Mouse (Mus musculus): ENCODE measurements at regions not wholly inside any gene's neighbourhood (a gene's known extent, or its start where the extent isn't known, plus 50 kb on each side); places are given as distances from the start of the nearest gene placed in this dataset.
A peak's percentile ranks its signal among the peaks of the same experiment; 100 is the strongest.

DNA sequence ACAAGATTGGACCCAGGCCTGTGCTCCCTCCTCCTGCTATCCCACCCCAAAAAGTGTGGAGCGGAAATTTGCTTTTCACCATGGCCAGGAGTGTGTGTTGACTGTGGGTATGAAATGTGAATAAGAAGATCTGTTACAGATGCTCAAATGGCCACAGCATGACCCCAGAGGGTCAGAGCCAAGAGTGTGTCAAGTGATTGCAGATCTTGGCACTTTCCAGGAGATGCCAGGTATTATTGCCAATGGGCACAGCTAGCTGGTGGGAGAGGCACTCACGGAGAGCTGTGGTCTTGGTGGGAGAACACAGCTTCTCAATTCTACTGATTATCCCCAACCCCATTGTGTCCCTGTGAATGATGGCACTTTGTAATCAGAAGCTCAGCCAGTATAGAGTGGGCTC is 62.7 kb downstream of the Smim20 start:
- no peak for DNase-seq

DNA sequence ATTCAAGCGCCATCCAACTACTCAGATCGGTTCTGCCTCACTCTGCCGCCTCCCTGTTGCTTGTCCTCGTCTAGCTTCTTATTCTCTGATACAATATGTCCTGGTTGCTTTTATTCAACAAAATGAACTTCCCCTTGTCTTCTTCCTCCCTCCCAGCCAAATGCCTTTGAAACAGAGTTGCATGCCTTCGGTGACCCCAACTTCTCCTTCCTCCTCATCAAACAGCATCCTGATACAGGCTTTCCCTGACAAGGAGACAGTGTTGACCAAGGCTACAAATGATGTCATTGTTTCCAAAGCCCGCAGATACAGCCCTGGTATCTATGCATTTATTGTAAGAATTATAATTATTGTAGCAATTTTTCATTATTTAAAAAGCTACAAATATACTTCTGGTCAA is 69.8 kb downstream of the Smim20 start:
- no peak for DNase-seq

DNA sequence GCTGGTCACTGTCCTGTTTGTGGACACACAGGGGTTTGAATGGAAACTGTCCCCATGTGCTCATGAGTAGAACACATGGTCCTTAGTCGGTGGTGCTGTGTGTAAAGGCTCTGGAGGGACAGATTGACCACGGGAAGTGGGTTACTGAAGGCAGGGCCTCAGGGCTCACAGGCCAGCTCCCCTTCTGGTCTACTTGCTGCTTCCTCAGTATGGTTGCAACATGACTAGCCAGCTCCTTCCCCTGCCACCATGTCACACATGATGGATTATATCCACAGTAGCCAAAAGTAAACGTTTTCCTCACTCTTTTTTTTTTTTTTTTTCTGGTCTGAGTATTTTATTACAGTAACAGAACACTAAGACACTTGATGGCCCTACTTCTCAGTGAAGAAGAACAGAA is 70.9 kb downstream of the Smim20 start:
- DNase-seq = no peak

DNA sequence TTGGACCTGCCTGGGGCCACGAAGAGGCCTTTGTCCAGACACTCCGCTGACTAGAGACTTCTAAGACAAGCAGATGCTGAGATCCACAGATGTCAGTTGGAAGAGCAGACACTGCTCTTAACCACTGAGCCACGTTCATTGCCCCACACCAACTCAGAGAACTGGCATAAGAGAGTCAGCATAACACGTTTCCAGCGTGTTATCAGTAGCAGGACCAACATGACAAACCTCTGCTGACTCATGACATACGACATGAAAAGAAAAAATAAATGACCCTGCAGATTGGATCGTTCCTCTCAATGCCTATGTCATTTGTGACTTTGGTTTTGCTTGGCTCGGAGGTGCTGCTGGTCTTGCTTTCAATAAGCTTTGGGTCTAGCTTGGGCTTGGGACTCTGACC is 78.3 kb downstream of the Smim20 start:
- no peak for DNase-seq

DNA sequence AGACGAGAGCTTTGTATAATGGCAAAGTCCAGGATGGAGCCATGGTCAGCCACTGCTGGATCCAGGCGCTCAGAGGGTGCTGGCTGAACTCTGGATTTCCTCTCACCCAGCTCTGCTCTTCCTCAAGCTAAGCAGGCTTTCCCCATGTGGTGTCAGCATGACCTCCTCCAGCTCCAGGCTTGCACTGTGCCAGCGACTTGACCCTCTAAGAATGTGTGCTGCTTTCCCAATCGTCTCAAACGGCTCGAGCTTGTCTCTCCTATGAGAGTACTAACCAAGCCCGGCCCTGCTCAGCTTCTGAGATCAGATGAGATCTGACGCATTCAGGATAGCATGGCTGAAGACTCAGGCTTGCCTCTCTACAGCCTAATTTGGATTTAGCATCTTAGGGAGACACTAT is 79.1 kb downstream of the Smim20 start:
- DNase-seq = no peak

DNA sequence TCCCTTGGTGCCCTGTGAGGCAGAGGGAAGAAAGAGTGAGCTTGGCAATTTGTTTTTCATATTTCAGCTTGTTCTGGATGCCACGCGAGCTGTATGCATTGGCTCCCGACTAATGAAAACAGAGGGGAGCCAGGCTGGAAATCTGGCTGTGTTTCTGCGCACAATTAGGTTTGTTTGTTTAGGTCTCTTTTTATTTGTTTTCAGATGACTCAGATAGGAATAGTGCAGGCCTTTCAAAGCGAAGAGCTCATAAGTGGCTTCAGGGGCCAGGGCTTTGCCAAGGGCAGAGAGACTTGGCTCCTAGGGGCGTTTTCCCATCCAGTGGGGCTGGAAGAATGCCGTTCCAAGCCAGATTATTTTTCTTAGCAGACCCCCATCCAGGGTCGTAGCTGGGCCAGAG is 79.9 kb downstream of the Smim20 start:
- no peak for DNase-seq

DNA sequence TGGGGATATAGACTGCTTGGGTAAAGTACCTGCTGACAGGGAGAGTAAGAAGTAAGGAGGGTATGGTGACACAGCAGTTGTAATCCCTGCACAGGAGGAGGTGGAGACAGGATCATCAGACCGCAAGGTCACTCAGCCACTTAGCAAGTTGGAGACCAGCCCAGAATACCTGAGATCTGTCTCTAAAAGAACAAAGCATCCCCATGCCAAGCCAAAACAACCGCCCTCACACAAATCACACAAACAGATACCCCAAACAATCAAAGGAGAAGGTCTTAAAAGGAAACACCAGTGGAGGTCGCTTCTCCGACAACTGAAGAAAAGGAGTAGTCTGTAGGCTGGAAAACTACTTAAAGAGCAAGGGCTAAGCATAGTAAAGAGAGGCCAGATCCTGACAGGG is 86.0 kb downstream of the Smim20 start:
- no peak for DNase-seq

DNA sequence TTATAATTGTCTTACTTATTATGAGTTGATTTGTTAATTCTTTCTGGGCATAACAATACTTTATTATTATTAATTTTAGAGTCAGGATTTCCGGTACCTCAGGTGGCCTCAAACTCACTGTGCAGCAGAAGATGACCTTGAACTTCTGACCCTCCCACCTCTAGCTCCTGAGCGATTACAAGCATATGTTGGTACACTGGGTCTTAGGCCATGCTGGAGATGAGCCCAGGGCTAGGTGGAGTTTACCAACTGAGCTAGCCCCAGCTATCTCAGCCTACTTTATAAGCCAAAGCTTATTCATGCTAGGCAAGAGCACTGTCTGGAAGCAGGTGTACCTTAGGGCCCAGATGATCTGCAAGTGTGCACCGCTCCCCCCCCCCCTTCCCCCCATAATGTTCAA is 87.4 kb downstream of the Smim20 start:
- DNase-seq = no peak

DNA sequence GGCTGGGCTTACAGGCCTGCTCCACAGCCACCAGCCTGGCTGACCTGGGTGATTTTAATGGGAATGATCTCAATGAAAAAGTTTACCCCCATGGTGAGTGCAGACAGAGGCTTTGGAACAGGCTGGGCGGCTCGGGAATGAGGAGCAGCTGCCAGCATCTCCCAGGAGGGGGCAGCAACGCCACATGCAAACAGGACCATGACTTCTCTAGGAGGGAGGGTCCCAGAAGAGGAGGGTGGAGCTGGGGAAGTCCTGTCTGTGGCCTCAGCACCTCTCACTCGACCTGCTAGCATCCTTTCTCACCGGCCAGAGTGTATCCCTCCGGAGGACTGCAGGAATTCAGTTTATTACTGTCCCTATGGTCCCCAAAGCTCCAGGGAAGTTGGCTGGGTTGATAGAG is 88.2 kb downstream of the Smim20 start:
- DNase-seq = peak; percentile 37 to 55

DNA sequence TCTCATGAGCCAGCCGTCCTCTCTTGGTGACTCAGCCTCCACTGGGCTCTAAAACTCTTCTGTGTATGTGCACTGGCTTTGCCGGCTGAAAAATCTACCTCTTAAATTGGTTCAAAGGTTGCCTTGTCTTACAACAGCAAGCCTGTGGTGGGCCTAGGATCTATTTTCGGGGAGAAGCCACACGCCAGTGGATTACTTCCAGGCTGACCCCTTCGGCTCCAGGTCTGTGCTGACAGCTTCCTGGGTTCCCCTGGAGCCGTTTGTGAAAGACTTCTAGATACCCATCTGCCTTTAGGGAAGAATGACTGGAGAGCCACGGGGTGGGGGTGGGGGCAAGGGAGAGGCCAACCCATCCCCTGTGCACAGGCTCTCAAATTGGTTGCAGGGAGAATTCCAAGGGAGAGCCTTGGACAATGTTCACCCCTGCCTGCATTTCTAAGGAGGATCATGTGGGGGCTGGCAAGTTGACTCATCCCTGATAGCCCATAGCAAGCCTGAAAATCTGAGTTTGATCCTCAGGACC is 90.3 kb downstream of the Smim20 start:
- no peak for DNase-seq

DNA sequence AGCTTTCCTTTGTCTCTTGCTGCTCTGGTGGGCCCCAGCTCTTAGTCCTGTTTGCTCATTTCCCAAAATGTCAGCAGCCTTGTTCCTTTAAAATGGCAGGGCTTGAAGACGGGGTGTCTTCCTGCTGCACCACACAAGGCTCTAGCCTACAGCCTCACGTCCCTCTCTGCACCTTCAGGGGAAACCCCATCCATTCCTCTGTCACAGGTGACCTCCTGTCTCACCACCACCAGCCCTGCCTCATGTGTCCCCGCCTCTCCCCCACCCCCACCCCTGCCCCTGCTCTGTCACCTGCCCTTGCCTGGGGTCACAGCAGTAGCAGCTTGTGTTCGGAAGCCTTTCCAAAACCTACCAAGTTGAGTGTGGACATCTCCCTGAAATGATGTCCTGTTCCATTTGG is 91.3 kb downstream of the Smim20 start:
- DNase-seq = no peak

DNA sequence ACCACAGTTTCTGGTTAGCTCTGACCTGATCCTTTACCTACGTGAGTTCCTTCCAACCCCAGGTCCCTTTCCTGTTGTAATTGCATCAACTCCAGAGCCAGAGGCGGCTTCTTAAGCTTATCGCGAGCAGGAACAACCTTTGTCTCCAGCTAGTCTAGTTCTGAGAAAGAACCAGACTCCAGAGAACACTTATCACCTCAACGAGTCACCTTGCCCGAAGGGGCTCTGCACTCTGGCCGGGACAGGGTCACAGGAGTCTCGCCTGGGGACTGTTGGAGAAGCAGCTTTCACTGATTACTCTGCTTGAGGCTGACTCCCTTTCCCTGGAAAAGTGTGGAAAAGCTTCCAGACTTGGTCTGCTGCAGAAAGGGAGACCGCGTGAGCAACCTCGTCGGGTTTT is 93.0 kb downstream of the Smim20 start:
- no peak for DNase-seq

DNA sequence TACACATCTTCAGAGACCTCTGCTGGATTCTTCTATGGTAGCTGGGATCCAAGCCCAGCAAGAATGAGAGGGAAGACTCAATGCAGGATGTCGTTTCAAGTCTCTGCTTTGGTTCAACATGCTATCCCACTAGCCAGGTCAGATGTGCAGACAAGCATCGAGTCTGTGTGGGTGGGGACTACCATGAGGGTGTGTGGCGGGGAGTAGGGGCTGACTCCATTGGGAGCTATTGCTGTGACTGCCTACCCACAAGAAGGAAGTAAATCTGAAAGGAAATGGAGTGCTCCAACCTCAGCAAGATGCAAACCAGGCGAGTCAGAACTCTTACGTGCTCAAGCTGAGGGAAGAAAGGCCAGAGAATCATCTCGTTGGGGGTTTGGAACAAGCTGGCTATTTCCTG is 94.4 kb downstream of the Smim20 start:
- DNase-seq = no peak

DNA sequence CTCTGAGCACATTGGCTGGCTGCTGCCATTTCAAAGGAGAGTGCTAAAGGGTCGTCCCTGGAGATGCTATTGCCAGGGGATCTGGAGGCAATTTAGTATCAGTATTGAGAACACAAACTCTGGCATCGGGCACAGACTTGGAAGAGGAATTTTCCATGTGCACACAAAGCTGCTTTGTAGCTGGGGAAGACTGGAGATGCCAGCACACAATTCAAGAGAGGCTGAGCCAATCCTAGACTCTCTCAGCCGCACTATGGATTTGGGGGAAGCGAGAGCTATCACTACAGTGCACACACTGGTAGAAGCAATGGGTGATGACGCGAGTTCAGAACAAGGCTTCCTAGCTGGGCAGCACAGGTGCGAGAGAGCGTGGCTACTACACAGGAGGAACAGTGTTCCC is 97.0 kb downstream of the Smim20 start:
- DNase-seq = no peak

DNA sequence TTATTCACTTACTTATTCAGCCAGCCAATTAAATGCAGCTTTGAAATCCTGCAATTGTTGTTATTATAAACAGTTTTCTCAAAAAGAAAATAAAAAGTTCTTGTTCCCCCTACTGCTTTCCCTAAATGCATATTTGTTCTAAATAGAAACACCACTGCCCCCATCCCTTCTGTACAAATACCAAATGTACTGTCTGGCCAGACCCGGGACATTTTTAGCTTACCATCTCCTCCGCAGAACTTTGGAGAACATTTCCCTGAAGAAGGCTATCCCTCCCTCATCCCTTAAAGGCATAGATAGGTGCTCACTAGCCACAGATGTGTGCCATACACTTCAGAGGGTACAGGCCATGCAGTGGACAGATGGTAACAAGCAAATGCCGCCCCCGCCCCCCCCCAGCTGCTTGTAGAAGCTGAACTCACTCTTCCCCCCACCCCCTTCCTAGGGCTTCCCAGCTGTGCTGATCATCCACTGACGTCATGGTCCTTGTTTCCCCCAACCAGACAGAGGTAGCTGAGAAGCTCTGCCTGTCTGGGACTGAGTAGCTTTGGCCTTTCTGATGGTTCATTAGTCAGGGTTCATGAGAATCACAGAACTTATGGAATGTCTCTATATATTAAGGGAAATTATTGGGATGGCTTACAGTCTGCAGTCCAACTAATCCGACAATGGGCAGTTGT is 98.9 kb upstream of the Rbpj start:
- no peak for DNase-seq

DNA sequence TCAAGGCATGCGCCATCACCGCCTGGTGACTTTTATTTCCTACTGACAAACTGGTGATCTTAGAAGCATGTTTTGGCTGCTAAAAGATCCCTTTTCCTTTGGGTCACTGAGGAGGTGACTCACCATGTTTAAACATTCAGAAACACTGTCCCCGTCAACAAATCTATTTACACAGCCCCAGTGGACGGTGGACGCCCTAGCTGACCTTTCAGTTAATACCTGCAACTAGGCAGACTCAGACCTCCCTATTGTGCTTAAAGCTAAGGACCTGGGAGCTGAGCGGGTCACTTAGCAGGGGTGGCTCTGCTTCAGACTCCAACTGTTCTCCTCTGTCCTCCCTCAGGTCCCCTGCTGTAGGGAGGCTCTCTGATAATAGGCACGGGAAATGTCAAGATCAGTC is 95.7 kb upstream of the Rbpj start:
- DNase-seq = no peak

DNA sequence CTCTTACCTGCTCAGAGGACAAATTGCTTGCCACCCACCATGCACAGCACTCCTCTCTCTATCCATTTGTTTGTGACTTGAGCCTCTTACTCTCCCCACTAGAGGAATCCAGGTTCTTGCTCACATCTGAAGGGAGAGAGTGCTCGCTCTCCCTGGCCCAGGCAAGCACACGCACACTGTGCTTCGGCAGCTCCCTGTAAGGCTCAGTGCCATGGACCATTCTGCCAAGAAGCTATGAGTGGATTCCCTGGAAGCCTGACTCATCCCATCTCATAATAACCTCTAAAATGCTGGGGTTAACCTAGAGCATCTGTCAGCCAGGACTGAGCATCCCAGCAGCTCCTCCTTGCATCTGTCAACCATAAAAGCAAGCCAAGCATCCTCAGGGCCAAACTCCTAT is 94.3 kb upstream of the Rbpj start:
- DNase-seq = no peak

DNA sequence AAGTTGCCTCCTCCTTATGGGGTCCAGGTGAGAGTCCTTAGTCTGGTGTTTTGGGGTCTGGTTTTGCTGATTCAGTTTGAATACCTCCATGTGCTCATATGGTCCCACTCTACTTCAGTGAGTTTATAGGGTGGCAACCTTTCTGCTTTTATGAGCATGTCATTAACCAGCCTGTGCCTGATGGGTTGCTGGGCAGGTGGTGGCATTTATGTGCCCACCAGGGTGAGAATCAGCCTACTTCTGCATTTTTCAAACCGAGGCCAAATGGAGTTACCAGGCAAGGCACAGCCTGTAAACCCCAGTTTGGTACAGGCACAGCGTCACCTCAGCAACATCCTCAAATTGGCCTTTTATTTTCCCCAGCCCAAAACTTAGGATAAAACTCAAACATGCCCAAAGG is 92.6 kb upstream of the Rbpj start:
- no peak for DNase-seq

DNA sequence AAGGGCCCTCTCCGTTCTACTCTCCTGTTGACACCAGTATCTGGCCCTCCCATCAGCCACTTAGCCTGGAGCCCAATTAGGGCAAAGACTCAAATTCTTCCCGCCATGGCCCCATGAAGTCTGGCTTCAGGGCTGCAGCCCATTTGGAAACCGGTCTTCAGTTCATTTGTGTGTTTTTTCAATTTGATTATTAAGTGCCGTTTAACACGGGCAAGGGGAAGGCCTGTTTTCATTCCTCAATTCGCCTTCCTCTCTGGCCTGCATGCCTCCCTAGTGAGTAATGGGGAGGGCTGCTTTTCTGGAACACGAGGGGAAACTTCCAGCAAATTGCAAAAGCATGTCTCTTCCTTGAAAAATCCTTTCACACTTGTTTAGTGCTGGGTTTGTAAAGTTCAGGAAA is 89.1 kb upstream of the Rbpj start:
- no peak for DNase-seq

DNA sequence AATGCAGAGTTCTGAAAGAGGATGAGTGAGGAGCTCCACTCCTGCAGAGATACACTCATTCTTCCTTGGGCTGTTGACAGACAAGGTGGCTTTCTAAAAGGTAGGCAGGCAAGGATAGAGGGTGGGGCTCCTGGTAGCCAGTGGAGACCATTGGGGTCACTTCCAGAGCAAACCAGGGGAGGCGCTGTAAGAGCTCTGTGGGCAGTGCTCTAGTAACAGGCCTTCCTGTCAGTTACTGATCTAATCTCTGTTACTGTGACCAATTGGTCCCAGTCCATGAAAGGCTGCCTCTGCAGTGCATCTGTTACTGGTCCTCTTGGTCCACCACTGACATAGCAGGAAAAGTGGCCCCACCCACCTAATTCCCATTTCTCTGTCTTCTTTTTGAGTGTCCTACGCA is 88.3 kb upstream of the Rbpj start:
- no peak for DNase-seq

DNA sequence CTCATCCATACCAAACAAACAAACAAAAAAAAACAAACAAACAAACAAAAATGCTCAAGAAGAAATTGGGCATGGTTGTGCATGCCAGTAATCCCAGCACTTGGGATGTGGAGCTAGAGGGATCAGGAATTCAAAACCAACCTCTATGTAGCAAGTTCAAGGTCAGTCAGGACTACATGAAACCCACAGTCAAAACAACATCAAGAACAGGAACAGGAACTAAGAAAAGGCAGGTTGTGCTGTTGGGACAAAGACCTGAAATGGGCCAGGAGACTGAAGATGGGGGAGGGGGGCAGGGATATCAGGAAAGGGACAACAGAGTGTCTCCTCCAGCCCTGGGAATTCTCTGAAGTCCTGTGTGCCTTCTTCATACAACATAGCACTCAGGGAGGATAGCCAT is 87.8 kb upstream of the Rbpj start:
- no peak for DNase-seq

DNA sequence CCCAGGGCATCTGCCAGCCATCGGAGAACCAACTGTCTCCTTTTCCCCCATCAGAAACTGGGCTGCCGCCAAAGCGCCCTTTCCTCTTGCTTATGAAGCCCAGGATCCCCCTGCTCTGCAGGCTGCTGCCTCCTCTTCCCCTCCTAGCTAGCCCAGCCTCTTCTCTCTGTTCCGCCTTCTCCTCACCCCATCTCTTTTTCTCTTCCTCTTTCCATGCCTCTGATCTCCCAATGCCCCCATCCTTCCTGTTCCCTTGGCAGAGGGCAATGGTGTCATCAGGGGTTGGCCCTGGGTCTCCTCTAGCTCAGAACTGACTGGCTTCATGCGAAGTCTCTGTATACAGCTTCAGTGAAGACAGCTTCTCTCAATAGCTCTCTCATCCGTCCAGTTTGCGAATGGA is 87.4 kb upstream of the Rbpj start:
- DNase-seq = no peak

DNA sequence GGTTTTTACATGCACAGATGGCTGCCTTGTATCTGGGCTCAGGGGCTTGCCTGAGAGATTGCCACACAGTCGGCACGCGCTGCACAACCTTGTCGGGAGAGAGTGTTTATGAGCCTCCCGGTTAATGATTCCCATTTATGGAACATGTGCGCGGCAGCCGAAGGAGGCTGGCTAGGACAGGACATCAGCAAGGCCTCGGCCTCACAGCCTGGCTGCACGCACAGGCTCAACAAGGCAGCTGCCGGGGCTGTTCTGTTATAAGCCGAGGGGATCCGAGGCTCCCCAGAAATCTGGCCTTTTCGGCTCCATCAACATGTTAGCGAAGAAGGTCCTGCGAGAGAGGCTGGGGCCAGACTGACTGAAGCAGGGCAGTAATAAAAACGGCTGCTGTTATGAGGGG is 86.3 kb upstream of the Rbpj start:
- no peak for DNase-seq

DNA sequence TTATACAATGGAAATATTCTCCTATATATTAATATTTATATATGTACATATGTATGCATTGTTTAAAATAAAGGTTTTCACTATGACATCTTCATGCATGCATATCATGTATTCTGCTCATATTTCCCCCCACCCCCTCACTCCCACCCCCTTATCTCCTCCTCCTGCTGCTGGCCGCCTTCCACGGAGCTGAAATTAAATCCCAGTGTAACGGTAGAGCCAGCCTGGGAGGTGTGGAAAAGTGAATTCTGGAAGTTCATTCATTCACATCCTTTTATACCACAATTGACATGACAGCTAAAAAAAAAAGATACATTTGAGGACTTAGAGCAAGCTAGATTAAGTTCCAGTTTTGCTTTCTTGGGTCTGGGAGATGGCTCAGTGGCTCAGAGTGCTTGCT is 85.7 kb upstream of the Rbpj start:
- no peak for DNase-seq

DNA sequence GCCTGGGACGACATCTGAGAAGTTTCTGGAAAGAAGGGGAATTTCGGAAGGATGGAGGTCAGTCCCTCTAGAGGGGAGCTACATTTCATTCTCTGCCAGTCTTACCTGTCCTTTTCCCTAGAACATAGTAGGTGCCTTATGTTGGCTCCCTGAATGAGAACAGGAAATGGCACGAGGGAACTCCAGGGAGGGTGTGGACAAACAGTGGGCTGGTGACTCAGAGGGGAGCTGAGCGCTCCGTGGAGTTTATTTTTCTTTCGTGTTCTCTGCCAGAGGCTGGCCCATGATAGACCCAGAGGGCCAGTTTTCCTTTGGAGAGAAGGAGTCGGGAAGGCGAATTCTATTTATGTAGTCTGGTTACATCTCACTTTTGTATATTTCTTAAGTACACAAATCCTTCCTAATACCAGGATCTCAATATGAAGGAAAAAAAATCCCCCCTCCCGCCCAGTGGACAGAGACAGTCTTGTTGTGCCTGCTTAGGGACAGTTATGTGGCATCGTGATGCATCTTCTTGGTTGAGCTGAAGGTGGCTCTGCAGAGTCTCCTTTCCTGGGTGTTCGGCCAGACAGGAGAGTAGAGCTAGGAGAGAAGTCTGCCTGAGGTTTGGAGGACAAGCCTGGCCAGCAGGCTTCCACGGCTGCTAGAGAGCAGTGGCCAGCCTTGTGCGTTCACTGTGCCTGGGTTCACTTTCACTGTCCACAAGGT is 84.3 kb upstream of the Rbpj start:
- DNase-seq = no peak
